Mouse (Mus musculus): ENCODE data around the gene Heatr9. TPM values are rescaled to one million over a fixed set of nuclear protein-coding genes. Genes with fewer than 3 reads are reported as not detected.
A peak's percentile ranks its signal among the peaks of the same experiment; 100 is the strongest.
"Not testable (repeated sequence)": the region's sequence is repeated elsewhere in the genome, so short reads cannot be mapped to it uniquely, and the experiment has no call there.

The Heatr9 gene
- polyA plus RNA-seq, 1 experiment from 2014 or later: not detected

GRCm38 (mm10) chr11:83560405-83560804 lies 38.4 kb upstream of the Heatr9 start:
- no peaks in the 10 kb centered on the region for H3K9me3 ChIP-seq (ENCODE audit: control insufficient read depth, low read length)
- DNase-seq (ENCODE audit: low spot score, missing footprints): no peak
- H3K4me2 ChIP-seq: no peak overlapping the region
- WGBS: 77% methylated on average over 6 of the region's 6 CpGs
- no peak for ATAC-seq (ENCODE audit: low FRiP score)
- no peak overlapping the region for H3K9ac ChIP-seq (ENCODE audit: low read length)
- H3K4me3 ChIP-seq (ENCODE audit: low read depth, low read length): no peak overlapping the region
- no peaks in the 10 kb centered on the region for H3K4me1 ChIP-seq (ENCODE audit: control insufficient read depth, insufficient read depth, low read length)
- H3K27me3 ChIP-seq (ENCODE audit: control insufficient read depth, insufficient read depth, low read length): no peaks in the 10 kb centered on the region
- H3K27ac ChIP-seq (ENCODE audit: low read depth, low read length): no peak overlapping the region
- no peaks in the 10 kb centered on the region for H3K36me3 ChIP-seq (ENCODE audit: control insufficient read depth, insufficient read depth, low read length)

- no peaks in the 10 kb centered on the region for H3K4me1 ChIP-seq (ENCODE audit: control insufficient read depth, insufficient read depth, low read length)
- ATAC-seq (ENCODE audit: low FRiP score): no peak
These were observed 35.1 kb upstream of the Heatr9 start for GRCm38 (mm10) chr11:83557074-83557473.

GRCm38 (mm10) chr11:83556085-83556781 lies 34.3 kb upstream of the Heatr9 start:
- 0 out of 2 replicates have a peak, but pooled peaks have one; percentile 4 for ATAC-seq (ENCODE audit: low FRiP score)
- Histone ChIP-seq H3K4me1 (ENCODE audit: control insufficient read depth, insufficient read depth, low read length) (no peaks in the 10 kb centered on the region), H3K27ac (ENCODE audit: low read depth, low read length) (no peak overlapping the region), H3K4me3 (ENCODE audit: low read depth, low read length) (no peak overlapping the region), H3K27me3 (ENCODE audit: control insufficient read depth, insufficient read depth, low read length) (no peaks in the 10 kb centered on the region), H3K9ac (ENCODE audit: low read length) (no peak overlapping the region), H3K9me3 (ENCODE audit: control insufficient read depth, low read length) (no peaks in the 10 kb centered on the region), H3K36me3 (ENCODE audit: control insufficient read depth, insufficient read depth, low read length) (no peaks in the 10 kb centered on the region), H3K4me2 (no peak overlapping the region)
- 34% methylated on average over 8 of the region's 8 CpGs for WGBS
- DNase-seq (ENCODE audit: low spot score, missing footprints): peak; percentile 94

More at GRCm38 (mm10) chr11:83557074-83557473, 35.1 kb upstream of the Heatr9 start:
- Histone ChIP-seq H3K9me3 (ENCODE audit: control insufficient read depth, low read length) (no peaks in the 10 kb centered on the region), H3K4me2 (no peak overlapping the region), H3K4me3 (ENCODE audit: low read depth, low read length) (no peak overlapping the region), H3K27ac (ENCODE audit: low read depth, low read length) (no peak overlapping the region), H3K9ac (ENCODE audit: low read length) (no peak overlapping the region), H3K36me3 (ENCODE audit: control insufficient read depth, insufficient read depth, low read length) (no peaks in the 10 kb centered on the region), H3K27me3 (ENCODE audit: control insufficient read depth, insufficient read depth, low read length) (no peaks in the 10 kb centered on the region)
- no peak for DNase-seq (ENCODE audit: low spot score, missing footprints)
- WGBS: 53% methylated on average over 10 of the region's 10 CpGs

GRCm38 (mm10) chr11:83551668-83552067 lies 29.7 kb upstream of the Heatr9 start:
- ATAC-seq (ENCODE audit: low FRiP score): no peak
- Histone ChIP-seq H3K4me2 (no peak overlapping the region), H3K4me3 (ENCODE audit: low read depth, low read length) (no peak overlapping the region), H3K4me1 (ENCODE audit: control insufficient read depth, insufficient read depth, low read length) (no peaks in the 10 kb centered on the region), H3K27ac (ENCODE audit: low read depth, low read length) (no peak overlapping the region), H3K9me3 (ENCODE audit: control insufficient read depth, low read length) (no peaks in the 10 kb centered on the region), H3K36me3 (ENCODE audit: control insufficient read depth, insufficient read depth, low read length) (no peaks in the 10 kb centered on the region), H3K27me3 (ENCODE audit: control insufficient read depth, insufficient read depth, low read length) (no peaks in the 10 kb centered on the region), H3K9ac (ENCODE audit: low read length) (no peak overlapping the region)
- WGBS: 85% methylated on average over 5 of the region's 5 CpGs
- no peak for DNase-seq (ENCODE audit: low spot score, missing footprints)

GRCm38 (mm10) chr11:83551037-83551436 lies 29.1 kb upstream of the Heatr9 start:
- ATAC-seq (ENCODE audit: low FRiP score); H3K27ac ChIP-seq (ENCODE audit: low read depth, low read length); H3K4me1 ChIP-seq (ENCODE audit: control insufficient read depth, insufficient read depth, low read length); H3K36me3 ChIP-seq (ENCODE audit: control insufficient read depth, insufficient read depth, low read length); H3K9me3 ChIP-seq (ENCODE audit: control insufficient read depth, low read length); H3K27me3 ChIP-seq (ENCODE audit: control insufficient read depth, insufficient read depth, low read length); H3K4me3 ChIP-seq (ENCODE audit: low read depth, low read length); DNase-seq (ENCODE audit: low spot score, missing footprints); H3K4me2 ChIP-seq; H3K9ac ChIP-seq (ENCODE audit: low read length): not testable (repeated sequence)
- 94% methylated on average over 5 of the region's 7 CpGs for WGBS

- Histone ChIP-seq H3K4me2 (no peak overlapping the region), H3K27me3 (ENCODE audit: control insufficient read depth, insufficient read depth, low read length) (no peaks in the 10 kb centered on the region), H3K4me3 (ENCODE audit: low read depth, low read length) (no peak overlapping the region), H3K9me3 (ENCODE audit: control insufficient read depth, low read length) (no peaks in the 10 kb centered on the region), H3K4me1 (ENCODE audit: control insufficient read depth, insufficient read depth, low read length) (no peaks in the 10 kb centered on the region), H3K27ac (ENCODE audit: low read depth, low read length) (no peak overlapping the region), H3K9ac (ENCODE audit: low read length) (no peak overlapping the region), H3K36me3 (ENCODE audit: control insufficient read depth, insufficient read depth, low read length) (no peaks in the 10 kb centered on the region)
- WGBS: 86% methylated on average over 5 of the region's 5 CpGs
- no peak for ATAC-seq (ENCODE audit: low FRiP score)
- DNase-seq (ENCODE audit: low spot score, missing footprints): no peak
These were observed 28.2 kb upstream of the Heatr9 start for GRCm38 (mm10) chr11:83550186-83550632.

GRCm38 (mm10) chr11:83544214-83544613 lies 22.2 kb upstream of the Heatr9 start:
- H3K9me3 ChIP-seq (ENCODE audit: control insufficient read depth, low read length): no peaks in the 10 kb centered on the region
- H3K27ac ChIP-seq (ENCODE audit: low read depth, low read length): no peak overlapping the region

GRCm38 (mm10) chr11:83541415-83541814 lies 19.4 kb upstream of the Heatr9 start:
- no peak for ATAC-seq (ENCODE audit: low FRiP score)
- 90% methylated on average over 3 of the region's 3 CpGs for WGBS
- H3K27me3 ChIP-seq (ENCODE audit: control insufficient read depth, insufficient read depth, low read length): no peaks in the 10 kb centered on the region

More at GRCm38 (mm10) chr11:83544214-83544613, 22.2 kb upstream of the Heatr9 start:
- WGBS: 84% methylated on average over 3 of the region's 3 CpGs
- Histone ChIP-seq H3K27me3 (ENCODE audit: control insufficient read depth, insufficient read depth, low read length) (no peaks in the 10 kb centered on the region), H3K9ac (ENCODE audit: low read length) (no peak overlapping the region), H3K4me3 (ENCODE audit: low read depth, low read length) (no peak overlapping the region), H3K36me3 (ENCODE audit: control insufficient read depth, insufficient read depth, low read length) (no peaks in the 10 kb centered on the region), H3K4me2 (no peak overlapping the region), H3K4me1 (ENCODE audit: control insufficient read depth, insufficient read depth, low read length) (no peaks in the 10 kb centered on the region)
- no peak for DNase-seq (ENCODE audit: low spot score, missing footprints)
- ATAC-seq (ENCODE audit: low FRiP score): no peak

GRCm38 (mm10) chr11:83540931-83541330 lies 19.0 kb upstream of the Heatr9 start:
- WGBS: 83% methylated on average over 2 of the region's 2 CpGs
- H3K4me2 ChIP-seq: no peak overlapping the region
- H3K4me1 ChIP-seq (ENCODE audit: control insufficient read depth, insufficient read depth, low read length): no peaks in the 10 kb centered on the region
- ATAC-seq (ENCODE audit: low FRiP score) (no peak), DNase-seq (ENCODE audit: low spot score, missing footprints) (no peak)
- H3K9me3 ChIP-seq (ENCODE audit: control insufficient read depth, low read length): no peaks in the 10 kb centered on the region
- H3K27me3 ChIP-seq (ENCODE audit: control insufficient read depth, insufficient read depth, low read length): no peaks in the 10 kb centered on the region
- H3K9ac ChIP-seq (ENCODE audit: low read length): no peak overlapping the region
- H3K4me3 ChIP-seq (ENCODE audit: low read depth, low read length): no peak overlapping the region
- no peak overlapping the region for H3K27ac ChIP-seq (ENCODE audit: low read depth, low read length)
- no peaks in the 10 kb centered on the region for H3K36me3 ChIP-seq (ENCODE audit: control insufficient read depth, insufficient read depth, low read length)

More at GRCm38 (mm10) chr11:83541415-83541814, 19.4 kb upstream of the Heatr9 start:
- H3K36me3 ChIP-seq (ENCODE audit: control insufficient read depth, insufficient read depth, low read length): no peaks in the 10 kb centered on the region
- no peak overlapping the region for H3K9ac ChIP-seq (ENCODE audit: low read length)
- no peaks in the 10 kb centered on the region for H3K4me1 ChIP-seq (ENCODE audit: control insufficient read depth, insufficient read depth, low read length)
- H3K9me3 ChIP-seq (ENCODE audit: control insufficient read depth, low read length): no peaks in the 10 kb centered on the region
- no peak overlapping the region for H3K4me3 ChIP-seq (ENCODE audit: low read depth, low read length)
- H3K27ac ChIP-seq (ENCODE audit: low read depth, low read length): no peak overlapping the region
- DNase-seq (ENCODE audit: low spot score, missing footprints): no peak
- no peak overlapping the region for H3K4me2 ChIP-seq

Measured in midbrain, embryonic 11.5 days (tissue).